Mouse (Mus musculus): ENCODE results near the gene Vps8.

Gene Vps8

DNA sequence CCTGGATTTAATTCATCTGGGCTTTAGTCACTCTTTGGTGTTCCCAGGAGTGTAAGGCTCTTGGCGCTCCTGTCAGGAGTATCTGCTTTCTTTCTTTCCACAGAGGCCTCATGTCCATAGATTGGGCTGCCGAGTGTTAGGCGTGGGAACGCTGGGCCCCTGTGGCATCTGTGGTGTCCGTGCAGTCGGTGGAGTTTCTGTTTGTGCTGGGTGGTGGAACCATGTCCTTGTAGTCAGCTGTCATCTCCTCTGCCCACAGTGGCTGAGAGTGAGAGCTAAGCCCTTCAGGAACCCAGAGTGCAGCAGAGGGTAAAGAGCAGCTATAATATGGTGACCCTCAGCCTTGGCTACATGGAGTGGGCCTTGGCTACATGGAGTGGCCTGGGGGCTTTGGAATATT lies 140.4 kb downstream of the Vps8 start:
- DNase-seq = no peak

DNA sequence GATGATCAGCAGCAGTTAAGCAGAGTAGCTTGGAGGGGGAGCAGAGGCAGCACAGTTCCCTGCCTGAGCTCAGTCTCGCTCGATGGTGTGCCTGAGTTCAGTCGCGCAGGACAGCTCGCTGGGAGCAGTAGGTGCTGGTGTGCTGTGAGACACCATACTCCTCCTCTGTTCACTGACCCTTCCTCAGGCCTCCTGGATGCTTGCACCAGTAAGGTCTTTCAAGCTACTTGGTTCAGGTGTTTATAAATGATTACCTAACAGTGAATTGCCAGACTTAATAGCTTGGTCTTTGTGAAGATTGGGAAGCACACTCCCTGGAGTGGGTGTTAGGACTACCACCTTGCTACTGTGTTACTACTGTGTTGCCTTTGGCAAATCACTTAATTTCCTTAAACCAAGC lies 144.2 kb downstream of the Vps8 start:
- no peak for DNase-seq

DNA sequence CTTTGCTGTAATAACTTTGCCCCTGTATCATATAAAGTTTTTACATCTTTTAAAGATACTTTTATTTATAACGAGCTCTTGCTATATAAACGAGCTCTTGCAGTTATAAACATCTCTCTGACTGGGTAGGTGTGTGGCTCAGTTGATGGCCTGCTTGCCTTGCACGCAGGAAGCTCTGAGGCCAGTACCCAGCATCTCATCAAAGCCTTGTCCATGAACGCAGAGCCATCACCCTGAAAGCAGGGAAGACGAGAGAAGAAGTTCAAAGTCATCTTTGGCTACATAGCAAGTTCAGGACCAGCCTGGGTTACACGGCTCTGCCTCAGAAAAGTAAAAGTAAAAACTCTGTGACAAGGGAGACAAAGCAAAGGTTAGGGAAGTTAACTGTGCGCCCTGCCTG lies 147.0 kb downstream of the Vps8 start:
- no peak for DNase-seq

DNA sequence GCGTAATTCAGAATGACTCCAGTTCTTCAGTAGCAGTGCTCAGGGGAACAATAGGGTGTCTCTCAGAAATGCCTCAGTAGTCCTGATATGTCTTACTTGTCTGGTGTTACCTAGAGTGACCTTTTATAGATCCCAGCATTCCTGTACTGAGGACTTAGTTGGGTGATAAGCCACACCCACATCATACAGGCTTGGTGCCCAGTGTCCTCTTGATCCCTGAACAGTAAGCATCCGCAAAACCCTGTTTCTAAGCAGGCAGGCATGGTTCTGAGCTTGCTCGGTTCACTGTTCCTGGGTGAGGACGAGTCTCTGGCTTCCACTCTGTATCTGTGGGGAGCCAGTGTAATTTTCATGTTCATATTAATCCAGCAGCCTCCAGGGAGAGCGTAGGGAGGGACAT lies 147.9 kb downstream of the Vps8 start:
- DNase-seq = no peak

DNA sequence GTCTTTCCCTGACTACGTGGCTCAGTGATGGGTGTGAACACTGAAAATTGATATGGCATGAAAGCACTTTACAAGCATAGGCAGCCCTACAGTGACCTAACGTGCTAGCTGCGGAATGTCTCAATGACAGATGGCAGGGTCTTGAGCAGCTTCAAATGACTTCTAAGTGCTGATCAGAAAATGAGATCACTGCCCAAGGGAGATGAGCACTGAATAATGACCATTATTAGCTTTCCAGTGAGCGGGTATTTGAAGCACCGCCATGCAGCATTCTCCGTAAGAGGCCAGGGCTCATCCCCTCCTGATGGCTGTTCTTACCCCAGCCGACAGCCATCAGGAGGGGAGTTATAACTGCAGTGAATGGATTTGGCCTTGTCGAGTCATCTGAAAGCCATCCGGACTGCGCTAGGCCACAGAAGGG lies 153.1 kb downstream of the Vps8 start:
- DNase-seq = no peak

DNA sequence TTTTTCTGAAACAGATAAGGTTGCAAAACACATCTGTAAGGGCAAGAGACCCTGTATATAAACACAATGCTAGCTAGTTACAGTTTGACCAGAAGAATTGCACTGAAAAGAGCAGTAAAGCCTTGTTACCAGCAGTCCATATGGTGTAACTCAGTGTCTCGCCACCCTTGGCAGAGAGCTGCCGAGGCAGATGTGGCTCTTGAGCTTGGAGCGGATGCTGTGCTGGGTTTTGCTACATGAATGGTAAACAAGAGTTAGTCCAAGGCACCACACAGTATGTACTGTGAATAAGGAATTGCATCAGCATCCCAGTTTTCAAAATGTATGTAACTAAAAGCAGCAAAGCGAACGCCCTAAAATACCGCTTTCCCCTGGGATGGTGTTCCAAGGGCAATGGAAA lies 166.2 kb downstream of the Vps8 start:
- DNase-seq = no peak

DNA sequence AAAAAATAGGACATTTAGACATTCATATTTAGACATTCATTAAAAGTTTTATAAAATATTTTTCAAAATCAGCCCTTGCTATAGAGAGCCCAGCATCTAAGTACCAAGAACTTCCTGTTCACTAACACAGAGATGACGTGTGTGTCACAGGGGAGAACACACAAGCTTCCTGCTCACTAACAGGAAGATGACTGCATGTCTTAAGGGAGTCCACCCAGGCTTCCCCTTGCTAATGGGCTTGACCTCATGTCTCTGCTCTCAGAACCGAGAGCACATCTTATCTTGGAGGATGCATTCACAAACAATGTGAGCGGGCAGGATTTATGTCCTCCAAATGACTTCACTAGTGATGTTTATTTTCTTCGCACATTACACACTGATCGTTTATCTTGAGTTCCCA lies 167.9 kb downstream of the Vps8 start:
- no peak for DNase-seq

DNA sequence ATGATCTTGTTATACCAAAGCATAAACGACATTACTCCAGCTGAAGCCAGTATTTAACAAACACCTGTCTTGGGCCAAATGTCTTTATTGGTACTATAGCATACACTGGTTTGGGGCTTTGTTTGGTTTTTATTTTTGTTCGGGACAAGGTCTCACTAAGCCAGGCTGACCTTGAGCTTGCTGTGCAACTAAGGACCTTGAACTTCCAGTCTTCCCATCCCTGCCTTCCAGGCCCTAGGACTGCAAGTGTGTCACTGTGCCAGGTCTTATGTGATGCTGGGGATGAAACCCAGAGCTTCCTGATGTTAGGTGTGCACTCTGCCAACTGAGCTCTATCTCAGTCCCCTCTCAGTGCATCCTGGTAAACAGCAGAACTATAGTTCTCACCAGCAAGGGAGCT lies 168.6 kb downstream of the Vps8 start:
- no peak for DNase-seq

DNA sequence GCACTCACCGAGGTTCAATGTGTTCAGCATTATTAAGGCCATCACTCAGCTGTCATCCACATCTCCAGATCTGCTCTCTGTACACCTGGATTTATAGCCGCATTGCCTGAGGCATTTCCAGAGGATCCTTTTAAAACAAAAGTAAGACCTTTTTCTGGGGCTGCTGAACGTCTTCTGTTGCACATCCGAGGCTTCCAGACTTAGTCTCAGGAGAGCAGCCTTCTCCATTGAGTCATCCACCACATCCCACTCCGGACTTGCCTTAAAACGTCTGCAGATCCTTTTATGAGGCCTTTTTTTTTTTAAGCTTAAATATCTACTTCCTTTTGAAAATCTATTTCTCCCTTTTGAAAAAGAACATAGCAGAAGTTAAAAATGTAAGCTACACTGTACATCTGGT lies 172.6 kb downstream of the Vps8 start:
- no peak for DNase-seq

DNA sequence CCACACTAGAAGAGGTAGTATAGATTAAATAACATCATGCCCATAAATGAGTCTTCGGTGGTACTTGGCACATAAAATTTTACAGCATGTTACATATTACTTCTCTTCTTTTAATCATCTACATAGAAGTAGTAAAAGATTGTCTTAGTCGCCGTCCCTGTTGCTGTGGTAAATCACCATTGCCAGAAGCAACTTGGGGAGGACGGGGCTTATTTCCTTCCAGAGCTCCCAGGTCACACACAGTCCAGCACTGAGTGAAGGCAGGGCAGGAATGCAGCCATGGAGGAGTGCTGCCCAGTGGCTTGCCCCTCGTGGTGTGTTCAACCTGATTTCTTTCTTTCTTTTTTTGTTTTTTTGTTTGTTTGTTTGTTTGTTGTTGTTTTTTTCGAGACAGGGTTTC lies 181.4 kb downstream of the Vps8 start:
- DNase-seq = no peak

DNA sequence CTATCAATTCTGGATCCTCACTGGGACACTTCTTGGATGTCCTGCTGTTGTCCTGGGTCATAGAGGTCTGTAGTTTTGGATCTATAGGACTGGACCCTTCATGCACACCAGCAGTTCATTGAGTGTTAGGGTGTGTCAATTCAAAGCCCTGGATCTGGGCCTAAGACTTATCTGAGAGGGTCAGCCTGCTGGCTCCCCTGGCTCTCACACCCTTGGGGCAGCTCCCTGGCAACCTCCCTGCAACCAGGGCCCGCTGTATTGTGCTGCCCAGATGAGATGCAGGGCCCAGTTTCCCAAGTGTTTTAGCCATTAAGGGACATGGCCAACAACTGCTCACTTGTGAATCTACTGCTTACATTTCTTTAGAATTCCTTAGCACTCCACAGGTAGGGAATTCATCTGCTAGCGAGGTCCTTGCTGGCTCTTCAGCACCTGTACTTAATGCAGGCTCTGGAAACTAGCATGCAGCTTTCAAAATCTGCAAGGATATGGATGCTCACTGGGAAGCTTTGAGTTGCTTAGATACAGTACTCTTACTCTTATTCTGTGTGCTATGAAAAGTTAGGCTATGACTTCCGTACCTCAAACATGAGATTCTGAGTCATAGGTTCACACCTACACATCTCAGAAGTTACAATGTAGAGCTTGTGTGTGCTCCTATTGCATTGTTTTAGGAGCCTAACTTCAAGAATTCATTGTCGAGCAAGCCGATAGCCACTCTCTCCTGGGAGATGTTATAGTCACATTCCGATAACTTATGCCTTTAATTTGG lies 183.5 kb downstream of the Vps8 start:
- no peak for DNase-seq

DNA sequence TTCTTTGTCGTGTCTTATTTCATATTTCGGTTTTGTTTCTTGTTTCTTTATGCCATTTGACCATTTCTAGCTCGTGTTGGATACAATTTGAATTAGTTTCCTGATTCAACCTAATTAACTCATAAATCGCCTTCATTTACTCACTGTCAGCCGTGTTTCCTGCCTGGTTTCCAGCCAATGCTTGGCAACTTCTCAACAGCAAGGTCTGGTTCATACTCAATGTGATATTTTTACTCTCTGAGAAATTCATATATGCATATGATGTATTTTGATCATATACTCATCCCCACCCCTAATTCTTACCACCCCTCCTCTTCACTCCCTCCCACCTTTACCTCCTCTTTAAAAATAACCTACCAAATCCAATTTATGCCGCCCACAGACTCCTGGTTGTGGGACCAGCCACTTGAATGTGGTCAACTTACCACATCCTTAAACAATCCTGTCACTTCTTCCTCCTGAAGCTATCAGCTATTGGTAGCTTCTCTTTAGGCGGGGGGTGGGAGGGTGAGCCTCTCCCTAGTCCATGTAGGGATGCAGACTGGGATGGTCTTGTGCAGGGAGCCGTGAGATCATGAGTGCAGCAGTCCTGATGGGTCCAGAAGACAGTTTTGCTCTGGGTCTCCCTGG lies 184.2 kb downstream of the Vps8 start:
- no peak for DNase-seq

DNA sequence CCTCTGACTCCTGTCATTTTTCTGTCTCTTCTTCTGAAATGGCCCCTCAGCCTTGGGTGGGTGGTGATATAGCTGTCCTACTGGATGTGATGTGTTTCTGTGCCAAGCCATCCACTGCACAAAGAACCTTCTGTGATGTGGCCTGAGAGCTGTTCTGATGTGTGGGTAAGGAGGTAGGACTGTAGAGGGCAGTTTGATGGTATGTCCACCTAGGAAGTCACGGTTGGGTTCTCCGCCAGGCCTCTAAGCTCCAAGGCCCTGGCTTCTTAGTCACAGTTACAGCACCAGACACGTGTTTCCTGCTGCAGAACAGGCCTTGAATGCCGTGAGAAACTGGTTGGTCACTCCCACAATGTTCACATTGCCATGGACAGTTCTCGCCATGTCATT lies 184.7 kb downstream of the Vps8 start:
- DNase-seq = no peak

DNA sequence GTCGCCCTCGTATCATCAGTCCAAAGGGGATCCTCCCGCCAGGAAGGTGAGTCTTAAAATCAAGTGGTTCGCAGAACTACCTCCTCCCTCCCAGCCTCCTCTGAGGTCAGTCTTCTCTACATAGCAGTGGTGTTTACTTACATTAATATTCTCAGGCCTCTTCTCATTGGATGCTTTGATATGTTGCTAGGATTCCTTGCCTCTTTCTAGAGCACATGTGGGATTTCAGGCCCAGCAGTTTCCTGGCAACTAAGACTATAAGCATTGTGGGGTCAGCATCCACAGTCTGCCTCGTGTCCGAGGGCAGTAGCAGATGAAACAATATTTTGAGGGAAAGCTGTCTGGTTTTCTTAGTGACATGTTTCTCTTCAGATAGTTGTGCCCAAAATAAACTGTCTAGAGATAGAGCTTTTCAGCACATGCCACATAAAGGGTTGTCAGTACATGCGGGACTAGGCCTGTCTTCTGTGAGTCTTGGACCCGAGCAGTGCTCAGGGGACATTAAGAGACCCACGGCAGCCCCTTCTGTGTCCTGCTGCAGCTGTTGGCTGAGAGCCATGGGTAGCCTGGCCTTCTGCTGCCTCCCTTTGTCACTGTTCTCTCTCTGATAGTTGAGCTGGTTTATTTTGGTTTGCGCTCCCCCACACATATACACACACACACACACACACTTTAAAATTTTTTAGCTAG lies 185.4 kb downstream of the Vps8 start:
- DNase-seq = no peak

DNA sequence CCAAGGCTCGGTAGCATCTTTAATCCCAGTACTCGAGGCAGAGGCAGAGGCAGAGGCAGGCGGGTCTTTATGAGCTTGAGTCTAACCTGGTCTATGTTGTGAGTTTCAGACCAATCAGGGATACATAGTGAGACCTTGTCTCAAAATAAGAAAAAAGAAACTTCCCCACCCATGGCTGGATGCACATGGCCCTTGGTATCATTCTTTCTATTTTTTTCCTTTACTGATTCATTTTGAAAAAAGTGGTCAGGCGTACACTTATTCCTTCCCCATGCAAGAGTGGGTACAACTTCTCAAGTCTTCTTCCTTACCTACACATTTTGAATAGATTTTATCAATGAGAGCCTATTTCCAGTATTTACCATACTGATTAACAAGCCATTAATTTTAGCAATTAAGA lies 187.6 kb downstream of the Vps8 start:
- no peak for DNase-seq

DNA sequence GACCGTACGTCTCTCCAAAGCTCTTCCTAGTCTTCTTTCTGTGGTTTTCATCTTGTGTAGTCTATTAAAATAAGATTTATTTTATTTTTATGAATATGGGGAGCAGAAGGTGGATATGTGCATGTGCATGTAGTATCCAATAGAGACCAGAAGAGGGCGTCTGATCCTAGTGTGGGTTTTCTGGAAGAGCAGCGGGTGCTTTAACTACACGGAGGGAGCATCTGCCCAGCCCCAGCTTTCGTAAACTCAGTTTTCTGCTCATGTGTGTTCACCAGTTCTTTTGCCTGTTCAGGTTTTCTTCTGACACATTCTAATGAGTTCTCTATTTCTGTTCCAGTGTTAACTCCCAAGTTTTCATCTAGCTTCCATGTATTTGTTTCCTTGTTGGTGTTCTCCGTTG lies 192.9 kb downstream of the Vps8 start:
- peak; percentile 51 for DNase-seq

DNA sequence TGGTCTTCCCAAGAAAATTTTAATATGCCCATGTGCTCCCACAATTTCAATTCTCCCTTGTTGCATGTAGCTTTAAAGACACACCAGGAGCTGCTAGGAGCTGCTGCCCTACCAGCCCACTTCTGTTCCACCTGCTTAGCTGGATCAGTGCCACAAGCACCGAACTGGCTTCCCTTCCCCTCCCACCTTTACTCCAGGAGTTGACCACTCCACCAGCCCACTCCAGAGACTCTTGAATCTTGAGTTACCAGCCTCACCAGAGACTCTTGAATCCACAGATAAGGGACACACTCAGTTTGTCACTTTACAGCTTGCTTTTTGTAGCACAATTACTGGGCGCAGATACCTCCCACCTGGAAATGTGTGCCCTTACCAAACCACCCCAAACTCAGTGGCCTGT lies 197.7 kb downstream of the Vps8 start:
- DNase-seq = no peak

DNA sequence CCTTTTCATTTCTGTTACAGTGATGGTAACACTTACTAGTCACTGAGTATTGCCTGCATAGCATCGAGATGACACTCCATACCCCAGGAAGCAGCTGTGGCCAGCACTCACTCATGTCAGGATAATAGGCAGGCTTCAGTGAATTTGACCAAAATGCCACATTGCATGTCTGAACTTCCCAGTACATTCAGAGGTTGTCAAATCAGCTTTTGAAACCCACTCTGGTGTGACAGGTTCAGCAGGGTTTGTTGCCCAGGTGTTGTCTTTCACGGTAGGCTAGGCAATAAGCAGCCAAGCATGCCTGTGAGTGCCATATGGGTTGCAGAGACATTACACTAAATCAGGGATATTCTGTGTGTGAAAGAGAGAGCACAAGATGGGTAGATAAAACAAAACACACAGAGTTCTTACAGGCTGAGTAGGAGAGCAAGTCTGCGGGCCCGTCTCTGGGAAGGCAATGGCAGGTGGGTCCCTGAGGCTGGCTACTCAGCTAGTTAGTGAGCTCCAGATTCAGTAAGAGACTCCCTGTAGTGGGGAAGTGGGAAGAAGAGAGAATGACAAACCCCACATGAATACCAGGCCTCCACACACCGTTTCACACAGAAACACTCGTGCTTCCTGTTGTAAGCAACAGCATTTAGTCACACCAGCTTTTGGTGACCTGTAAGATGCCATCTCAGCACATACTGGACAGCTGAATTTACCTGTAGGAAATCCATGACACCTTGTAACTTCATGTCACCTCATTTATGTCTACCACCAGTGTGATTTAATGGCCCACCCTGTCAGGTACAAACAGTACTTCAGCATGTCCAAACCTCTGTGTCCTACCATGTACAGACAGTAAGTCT lies 203.1 kb downstream of the Vps8 start:
- DNase-seq = no peak

DNA sequence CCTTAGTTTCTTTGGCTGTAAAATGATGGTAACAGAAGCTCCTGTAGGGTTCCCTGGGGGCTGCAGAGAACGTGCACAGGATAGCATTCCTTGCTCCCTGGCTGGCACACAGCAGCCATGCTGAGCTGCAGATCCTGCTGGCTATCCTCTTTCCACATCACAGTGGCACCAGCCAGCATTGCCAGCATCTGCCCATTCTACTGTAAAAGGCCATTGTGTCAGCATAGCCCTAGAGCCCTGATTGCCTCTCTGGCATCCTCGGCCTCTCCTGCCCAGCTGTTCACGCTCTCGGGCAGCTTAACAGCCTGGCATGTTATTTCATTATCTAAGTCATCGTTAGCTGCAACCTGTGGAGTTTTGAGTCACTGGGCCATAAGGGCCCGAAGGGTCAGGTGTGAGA lies 204.3 kb downstream of the Vps8 start:
- no peak for DNase-seq

DNA sequence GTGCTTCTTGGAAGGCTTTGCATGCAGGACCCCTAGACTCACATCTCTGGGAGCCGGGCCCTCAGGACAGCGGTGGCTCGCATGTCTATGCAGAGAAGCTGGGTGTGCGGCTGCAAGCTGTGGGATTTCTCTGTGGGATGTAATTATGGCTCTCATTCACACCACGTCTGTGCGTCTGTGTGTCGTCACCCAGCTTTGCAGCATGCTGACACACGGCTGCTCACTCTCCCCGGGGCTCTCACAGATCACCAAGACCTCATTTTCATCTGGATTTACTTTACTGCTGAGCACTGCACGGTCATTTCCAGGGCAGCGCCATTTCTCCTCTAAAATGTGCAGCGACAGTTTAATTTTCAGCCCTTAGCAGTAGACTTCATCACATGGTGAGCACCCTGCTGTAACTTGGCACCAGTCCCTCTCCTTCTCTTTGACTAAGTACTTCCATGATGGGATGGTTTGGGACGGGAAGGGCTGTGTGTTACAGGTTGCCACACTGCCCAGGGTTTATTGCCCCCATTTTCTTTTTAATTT lies 205.2 kb downstream of the Vps8 start:
- DNase-seq = no peak

DNA sequence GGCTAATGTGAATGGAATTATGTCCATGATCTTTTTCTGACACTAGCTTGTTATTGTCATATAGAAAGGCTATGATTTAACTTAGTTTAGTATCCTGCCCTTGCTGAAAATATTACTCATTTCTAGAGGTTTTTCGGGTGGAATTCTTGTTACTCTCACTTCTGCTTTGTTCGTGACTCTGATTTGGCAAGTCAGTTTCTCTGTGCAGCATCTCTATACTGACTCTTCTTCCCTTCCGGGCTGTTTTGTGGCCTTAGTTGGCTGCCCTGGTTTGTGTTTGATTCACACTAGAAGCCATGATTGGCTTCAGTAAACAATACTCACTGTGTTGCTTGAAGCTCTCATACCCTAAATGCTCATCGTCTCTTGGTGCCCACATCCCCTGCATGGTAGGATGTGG lies 207.7 kb downstream of the Vps8 start:
- DNase-seq = no peak

DNA sequence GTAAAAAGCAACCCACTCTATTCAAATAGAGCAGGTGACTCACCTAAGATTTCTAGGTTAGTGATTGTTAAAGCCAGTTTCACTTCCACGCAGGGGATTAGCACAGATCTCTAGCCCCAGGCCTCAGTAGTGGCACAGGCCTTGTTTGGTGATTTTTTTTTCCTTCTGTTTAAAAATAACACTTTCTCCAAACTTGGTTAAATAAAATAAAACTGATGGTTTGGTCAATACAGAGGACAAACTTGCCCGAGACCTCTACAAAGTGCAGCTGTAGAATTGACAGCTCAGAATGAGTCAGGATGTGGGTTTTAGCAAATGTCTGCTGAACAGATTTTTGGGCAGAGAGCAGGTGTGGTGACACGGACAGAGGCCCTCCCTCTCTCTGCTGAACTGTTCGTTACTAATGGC lies 208.9 kb downstream of the Vps8 start:
- peak; percentile 14 for DNase-seq

DNA sequence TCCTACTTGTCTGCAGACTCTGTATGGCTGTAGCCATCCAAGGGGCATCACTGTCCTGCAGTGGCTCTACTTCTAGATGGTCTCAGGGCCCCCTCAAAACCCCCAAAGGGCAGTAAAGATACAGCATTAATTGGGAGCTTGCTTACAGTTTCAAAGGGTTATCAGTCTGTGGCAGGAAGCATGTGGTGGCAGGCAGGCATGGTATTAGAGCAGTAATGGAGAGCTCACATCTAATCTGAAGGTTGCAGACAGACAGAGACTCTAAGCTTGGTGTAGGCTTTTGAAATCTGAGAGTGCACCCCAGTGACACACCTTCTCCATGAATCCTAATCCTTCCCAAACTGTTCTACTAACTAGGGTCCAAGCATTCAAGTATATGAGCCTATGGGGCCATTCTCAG lies 211.5 kb downstream of the Vps8 start:
- no peak for DNase-seq
